Mouse (Mus musculus): ENCODE data around the gene Sorl1. TPM values are rescaled to one million over a fixed set of nuclear protein-coding genes. Genes with fewer than 3 reads are reported as not detected.
A peak's percentile ranks its signal among the peaks of the same experiment; 100 is the strongest.

The Sorl1 gene
- 9.5 and 9.6 TPM in 2 replicates for polyA plus RNA-seq (2016; fragmentation: Nextera tagmentation; extraction: Ambion mirVana)

GRCm38 (mm10) chr9:42123713-42124576, at the start of gene Sorl1:
Gene Sorl1 (minus strand): TSS chr9:42124297.
- no peaks in the 10 kb centered on the region for H3K36me3 ChIP-seq
- peak within 1 kb of the TSS; percentile 78 for H3K4me3 ChIP-seq
- no peak within 1 kb of the TSS for H3K27ac ChIP-seq (ENCODE audit: poor library complexity, severe bottlenecking)
- peaks cover 4% of the 10 kb centered on the region for H3K4me1 ChIP-seq (replicated peaks)
- H3K4me2 ChIP-seq = peak within 1 kb of the TSS; percentile 90
- WGBS = under 1% methylated on average over 92 of the region's 94 CpGs
- H3K9ac ChIP-seq = peak within 1 kb of the TSS; percentile 87
- peak; percentile 58 for ATAC-seq (ENCODE audit: insufficient number of reproducible peaks, low FRiP score)
- H3K9me3 ChIP-seq (replicated peaks) = no peaks in the 10 kb centered on the region
- peaks cover 13% of the 10 kb centered on the region for H3K27me3 ChIP-seq (replicated peaks)

GRCm38 (mm10) chr9:42173781-42174180, 49.7 kb upstream of the Sorl1 start:
- H3K36me3 ChIP-seq = no peaks in the 10 kb centered on the region
- no peak for ATAC-seq (ENCODE audit: insufficient number of reproducible peaks, low FRiP score)
- 75% methylated on average over 3 of the region's 3 CpGs for WGBS

GRCm38 (mm10) chr9:42169491-42169890, 45.4 kb upstream of the Sorl1 start:
- Histone ChIP-seq H3K36me3 (no peaks in the 10 kb centered on the region), H3K9me3 (replicated peaks) (peaks cover 6% of the 10 kb centered on the region; the same call in 1 of the 2 replicates), H3K27ac (ENCODE audit: poor library complexity, severe bottlenecking) (no peak overlapping the region), H3K4me2 (no peak overlapping the region), H3K4me1 (replicated peaks) (no peaks in the 10 kb centered on the region), H3K27me3 (replicated peaks) (no peaks in the 10 kb centered on the region; the same call in 1 of the 2 replicates), H3K9ac (no peak overlapping the region), H3K4me3 (no peak overlapping the region)
- 86% methylated on average over 8 of the region's 8 CpGs for WGBS
- ATAC-seq (ENCODE audit: insufficient number of reproducible peaks, low FRiP score) = no peak

More at GRCm38 (mm10) chr9:42173781-42174180, 49.7 kb upstream of the Sorl1 start:
- no peak overlapping the region for H3K27ac ChIP-seq (ENCODE audit: poor library complexity, severe bottlenecking)
- no peaks in the 10 kb centered on the region for H3K4me1 ChIP-seq (replicated peaks)
- no peak overlapping the region for H3K4me3 ChIP-seq
- H3K9me3 ChIP-seq (replicated peaks) = no peaks in the 10 kb centered on the region
- H3K27me3 ChIP-seq (replicated peaks) = no peaks in the 10 kb centered on the region; the same call in 1 of the 2 replicates
- H3K4me2 ChIP-seq = no peak overlapping the region
- H3K9ac ChIP-seq = no peak overlapping the region

- Histone ChIP-seq H3K27me3 (replicated peaks) (no peaks in the 10 kb centered on the region; the same call in 1 of the 2 replicates), H3K27ac (ENCODE audit: poor library complexity, severe bottlenecking) (no peak overlapping the region), H3K36me3 (no peaks in the 10 kb centered on the region), H3K4me2 (no peak overlapping the region), H3K4me1 (replicated peaks) (no peaks in the 10 kb centered on the region), H3K9ac (no peak overlapping the region), H3K9me3 (replicated peaks) (peaks cover 6% of the 10 kb centered on the region; the same call in 1 of the 2 replicates), H3K4me3 (no peak overlapping the region)
- ATAC-seq (ENCODE audit: insufficient number of reproducible peaks, low FRiP score) = no peak
- whole genome bisulfite sequencing = 87% methylated on average over 7 of the region's 7 CpGs
Observed at GRCm38 (mm10) chr9:42169025-42169424, 44.9 kb upstream of the Sorl1 start.

- 71% methylated on average over 2 of the region's 2 CpGs for WGBS
Observed at GRCm38 (mm10) chr9:42164930-42165329, 40.8 kb upstream of the Sorl1 start.

GRCm38 (mm10) chr9:42163011-42163410, 38.9 kb upstream of the Sorl1 start:
- H3K27ac ChIP-seq (ENCODE audit: poor library complexity, severe bottlenecking) = no peak overlapping the region
- no peak overlapping the region for H3K4me3 ChIP-seq
- H3K4me2 ChIP-seq = no peak overlapping the region
- H3K4me1 ChIP-seq (replicated peaks) = no peaks in the 10 kb centered on the region; the same call in none of the 2 replicates
- no peak for ATAC-seq (ENCODE audit: insufficient number of reproducible peaks, low FRiP score)
- no peaks in the 10 kb centered on the region for H3K36me3 ChIP-seq
- no peaks in the 10 kb centered on the region for H3K27me3 ChIP-seq (replicated peaks)
- no peak overlapping the region for H3K9ac ChIP-seq
- peaks cover 6% of the 10 kb centered on the region; the same call in 1 of the 2 replicates for H3K9me3 ChIP-seq (replicated peaks)
- 82% methylated on average over 4 of the region's 4 CpGs for WGBS

More at GRCm38 (mm10) chr9:42164930-42165329, 40.8 kb upstream of the Sorl1 start:
- Histone ChIP-seq H3K9ac (no peak overlapping the region), H3K4me2 (no peak overlapping the region), H3K4me1 (replicated peaks) (no peaks in the 10 kb centered on the region; the same call in 1 of the 2 replicates), H3K4me3 (no peak overlapping the region), H3K36me3 (no peaks in the 10 kb centered on the region), H3K9me3 (replicated peaks) (peaks cover 6% of the 10 kb centered on the region; the same call in 1 of the 2 replicates), H3K27ac (ENCODE audit: poor library complexity, severe bottlenecking) (no peak overlapping the region), H3K27me3 (replicated peaks) (no peaks in the 10 kb centered on the region)
- no peak for ATAC-seq (ENCODE audit: insufficient number of reproducible peaks, low FRiP score)

GRCm38 (mm10) chr9:42159376-42159775, 35.3 kb upstream of the Sorl1 start:
- no peak overlapping the region for H3K9ac ChIP-seq
- H3K4me1 ChIP-seq (replicated peaks) = no peaks in the 10 kb centered on the region; the same call in none of the 2 replicates
- no peaks in the 10 kb centered on the region for H3K9me3 ChIP-seq (replicated peaks)
- H3K27me3 ChIP-seq (replicated peaks) = no peaks in the 10 kb centered on the region
- ATAC-seq (ENCODE audit: insufficient number of reproducible peaks, low FRiP score) = no peak
- no peak overlapping the region for H3K4me3 ChIP-seq
- no peak overlapping the region for H3K27ac ChIP-seq (ENCODE audit: poor library complexity, severe bottlenecking)
- no peaks in the 10 kb centered on the region for H3K36me3 ChIP-seq
- H3K4me2 ChIP-seq = no peak overlapping the region
- 50% methylated on average over 5 of the region's 5 CpGs for WGBS

- H3K9me3 ChIP-seq (replicated peaks) = no peaks in the 10 kb centered on the region
- ATAC-seq (ENCODE audit: insufficient number of reproducible peaks, low FRiP score) = no peak
- no peaks in the 10 kb centered on the region; the same call in none of the 2 replicates for H3K4me1 ChIP-seq (replicated peaks)
- no peak overlapping the region for H3K4me3 ChIP-seq
- no peak overlapping the region for H3K4me2 ChIP-seq
- H3K27me3 ChIP-seq (replicated peaks) = no peaks in the 10 kb centered on the region
- 60% methylated on average over 5 of the region's 5 CpGs for WGBS
- H3K9ac ChIP-seq = no peak overlapping the region
- H3K27ac ChIP-seq (ENCODE audit: poor library complexity, severe bottlenecking) = no peak overlapping the region
- no peaks in the 10 kb centered on the region for H3K36me3 ChIP-seq
Observed at GRCm38 (mm10) chr9:42158652-42159051, 34.6 kb upstream of the Sorl1 start.

GRCm38 (mm10) chr9:42157981-42158380, 33.9 kb upstream of the Sorl1 start:
- no peak overlapping the region for H3K4me2 ChIP-seq
- H3K27ac ChIP-seq (ENCODE audit: poor library complexity, severe bottlenecking) = no peak overlapping the region
- no peak for ATAC-seq (ENCODE audit: insufficient number of reproducible peaks, low FRiP score)
- no peak overlapping the region for H3K9ac ChIP-seq
- 86% methylated on average over 5 of the region's 5 CpGs for WGBS
- no peak overlapping the region for H3K4me3 ChIP-seq
- H3K4me1 ChIP-seq (replicated peaks) = no peaks in the 10 kb centered on the region; the same call in none of the 2 replicates
- no peaks in the 10 kb centered on the region for H3K36me3 ChIP-seq
- H3K27me3 ChIP-seq (replicated peaks) = no peaks in the 10 kb centered on the region
- H3K9me3 ChIP-seq (replicated peaks) = no peaks in the 10 kb centered on the region

GRCm38 (mm10) chr9:42156566-42156965, 32.5 kb upstream of the Sorl1 start:
- no peaks in the 10 kb centered on the region for H3K9me3 ChIP-seq (replicated peaks)
- WGBS = 67% methylated on average over 3 of the region's 3 CpGs
- no peaks in the 10 kb centered on the region for H3K27me3 ChIP-seq (replicated peaks)
- no peak overlapping the region for H3K4me2 ChIP-seq
- H3K36me3 ChIP-seq = no peaks in the 10 kb centered on the region
- H3K4me1 ChIP-seq (replicated peaks) = no peaks in the 10 kb centered on the region; the same call in none of the 2 replicates
- no peak overlapping the region for H3K4me3 ChIP-seq
- no peak overlapping the region for H3K27ac ChIP-seq (ENCODE audit: poor library complexity, severe bottlenecking)
- H3K9ac ChIP-seq = no peak overlapping the region
- no peak for ATAC-seq (ENCODE audit: insufficient number of reproducible peaks, low FRiP score)

GRCm38 (mm10) chr9:42154682-42155081, 30.6 kb upstream of the Sorl1 start:
- WGBS = 74% methylated on average over 6 of the region's 6 CpGs
- Histone ChIP-seq H3K4me1 (replicated peaks) (no peaks in the 10 kb centered on the region; the same call in 1 of the 2 replicates), H3K9ac (no peak overlapping the region), H3K4me2 (no peak overlapping the region), H3K9me3 (replicated peaks) (no peaks in the 10 kb centered on the region), H3K36me3 (no peaks in the 10 kb centered on the region), H3K4me3 (no peak overlapping the region), H3K27ac (ENCODE audit: poor library complexity, severe bottlenecking) (no peak overlapping the region), H3K27me3 (replicated peaks) (no peaks in the 10 kb centered on the region)
- no peak for ATAC-seq (ENCODE audit: insufficient number of reproducible peaks, low FRiP score)

All from heart, embryonic 12.5 days (tissue).